Mouse (Mus musculus) left cerebral cortex, adult 9 months (tissue): ENCODE measurements at regions not wholly inside any gene's neighbourhood (a gene's known extent, or its start where the extent isn't known, plus 50 kb on each side); places are given as distances from the start of the nearest gene placed in this dataset.

Source experiments
- DNase-seq, 2 experiments: peaks; one replicate each; pipeline ENCODE4 v3.0.0; 2022; ENCODE audit warnings: low spot score in 2 of 2

GRCm38 (mm10) chr17:49149896-49150295, 217.7 kb downstream of the Lrfn2 start:
- DNase-seq = no peak

DNA sequence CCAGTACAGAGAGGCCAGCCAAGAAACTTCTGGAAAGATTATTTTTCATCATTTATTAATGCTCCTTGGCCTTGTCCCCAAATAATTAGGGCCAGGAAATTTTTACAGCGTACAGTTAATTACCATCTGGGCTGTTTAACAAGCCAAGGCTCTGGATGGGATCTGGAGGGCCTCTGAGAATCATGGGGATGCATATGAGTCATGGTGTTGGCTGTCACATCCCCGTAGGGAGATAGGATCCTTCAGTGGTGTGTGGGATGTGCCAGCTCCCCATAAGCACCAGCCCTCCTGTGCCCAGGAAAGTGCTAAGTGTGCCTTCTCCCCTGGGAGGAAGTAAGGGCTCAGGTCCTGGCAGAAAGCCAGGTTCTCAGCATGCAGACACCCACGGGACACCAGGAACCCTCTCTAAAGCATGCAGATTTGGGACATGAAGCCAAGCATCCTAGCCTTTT, 218.8 kb downstream of the Lrfn2 start:
- DNase-seq = peak; percentile 58 to 63

DNA sequence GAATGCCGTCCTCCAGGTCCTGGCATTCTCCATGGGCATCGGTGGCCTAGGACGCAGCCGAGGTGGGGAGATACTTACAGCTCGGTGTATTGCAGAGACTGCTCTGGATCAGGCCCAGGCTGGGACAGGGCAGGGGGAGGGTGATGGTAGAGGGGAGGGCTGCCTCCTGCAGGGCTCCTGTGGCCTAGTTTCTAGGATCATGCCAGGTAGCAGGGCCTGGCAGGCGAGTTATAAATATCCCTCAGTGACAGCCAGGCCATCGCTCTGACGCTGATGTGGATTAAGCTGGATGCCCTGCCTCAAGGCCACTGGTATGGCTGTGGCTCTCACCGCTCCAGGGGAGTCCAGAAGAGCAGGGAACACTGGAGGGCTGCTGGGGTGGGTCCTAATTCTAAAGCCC, 221.8 kb downstream of the Lrfn2 start:
- DNase-seq = no peak

DNA sequence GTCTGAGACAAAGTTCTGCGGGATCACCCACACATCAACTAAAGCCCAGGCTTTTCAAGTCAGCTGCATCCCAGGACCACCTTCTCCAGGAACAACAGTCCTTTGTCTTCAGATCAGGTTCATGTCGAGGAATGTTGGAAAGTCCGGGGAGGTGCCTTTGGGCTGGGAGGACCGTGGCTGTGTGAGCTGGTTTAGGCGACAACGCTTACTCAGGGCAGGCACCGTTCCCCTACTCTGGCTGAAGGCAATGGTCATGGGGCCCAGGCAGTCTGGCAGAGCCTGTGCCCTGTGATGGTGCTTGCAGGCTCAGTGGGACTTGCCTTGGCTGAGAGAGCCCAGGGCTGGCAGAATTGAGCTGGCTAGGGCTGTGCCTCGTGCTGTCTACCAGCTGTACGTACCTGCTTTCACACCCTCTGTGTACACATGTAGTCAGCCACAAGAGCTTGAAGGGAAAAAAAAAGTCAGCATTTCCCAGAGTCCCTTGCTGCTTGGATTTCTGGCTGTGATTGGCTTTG, 222.9 kb downstream of the Lrfn2 start:
- no peak for DNase-seq

DNA sequence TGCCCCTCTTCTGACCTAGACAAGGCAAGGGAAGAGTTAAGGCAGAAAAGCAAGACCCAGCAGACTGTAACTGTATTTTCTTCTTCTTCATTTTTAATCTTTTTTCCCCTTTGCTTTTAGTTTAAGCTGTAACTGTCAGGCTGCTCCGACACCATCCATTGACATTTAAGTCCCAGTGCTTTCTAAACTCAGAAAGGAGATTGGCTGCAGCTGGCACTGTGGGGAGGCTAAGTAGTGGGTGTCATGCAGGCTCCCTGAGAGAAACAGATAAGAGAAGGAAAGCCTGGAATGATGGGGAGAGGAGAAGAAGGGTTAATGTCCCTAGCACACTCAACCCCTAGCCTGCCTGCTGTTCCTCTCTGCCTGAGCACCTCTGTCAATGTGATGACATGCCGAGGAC, 225.4 kb downstream of the Lrfn2 start:
- DNase-seq = no peak

DNA sequence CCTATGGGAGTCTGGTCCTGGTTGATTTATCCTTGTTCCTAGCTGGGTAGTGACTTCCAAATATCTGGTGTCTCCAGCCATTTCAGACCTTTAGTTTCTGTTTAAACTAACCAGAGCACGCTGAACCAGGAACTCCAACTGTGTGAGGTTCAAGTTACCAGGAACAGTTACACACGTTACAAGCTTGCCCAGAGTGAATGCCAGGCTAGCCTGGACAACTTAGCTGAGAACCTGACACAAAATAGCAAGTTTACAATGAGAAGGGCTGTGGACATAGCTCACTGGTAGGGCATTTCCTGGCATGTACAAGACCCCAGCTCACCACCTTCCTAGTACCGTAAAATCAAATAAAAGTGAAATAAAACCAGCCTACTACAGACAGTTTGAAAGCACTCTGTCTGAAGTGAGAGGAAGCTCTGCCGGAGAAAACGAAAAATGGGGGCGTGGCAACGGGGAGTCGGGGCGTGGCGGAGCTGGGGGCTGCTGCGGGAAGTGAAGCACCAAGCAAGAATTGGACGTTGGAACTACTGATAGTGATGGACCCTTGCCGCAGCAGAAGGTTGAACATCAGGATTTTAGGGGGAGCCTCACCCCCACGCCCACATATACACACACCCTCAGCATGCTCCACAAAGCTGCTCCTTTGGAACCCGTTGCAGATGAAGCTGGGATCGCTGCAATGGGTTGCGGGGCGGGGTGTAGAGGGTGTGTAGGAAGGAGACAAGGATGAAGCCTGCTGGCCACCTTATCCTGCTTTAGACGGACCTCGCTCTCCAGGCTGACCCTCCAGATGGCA, 239.3 kb downstream of the Lrfn2 start:
- no peak for DNase-seq

GRCm38 (mm10) chr17:49172052-49172799, 240.0 kb downstream of the Lrfn2 start:
- peak in 1 of 2 experiments; percentile 29 for DNase-seq

DNA sequence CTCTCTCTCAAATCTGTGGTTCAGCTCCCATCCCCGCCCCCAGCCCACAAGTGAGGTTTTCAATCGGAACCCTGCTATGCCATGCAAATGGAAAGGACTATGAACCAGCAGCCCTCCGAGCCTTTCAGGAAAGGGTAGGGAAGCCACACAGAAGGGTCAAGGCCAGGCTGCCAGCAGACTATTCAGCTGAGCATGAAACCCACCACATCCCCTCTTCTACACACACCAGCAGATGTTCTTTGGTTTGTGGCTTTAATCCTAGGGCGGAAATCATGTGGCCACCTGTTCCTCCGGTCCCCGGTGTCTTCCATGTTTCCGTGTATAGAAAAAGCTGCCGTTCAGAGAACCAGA, 240.6 kb downstream of the Lrfn2 start:
- no peak for DNase-seq

DNA sequence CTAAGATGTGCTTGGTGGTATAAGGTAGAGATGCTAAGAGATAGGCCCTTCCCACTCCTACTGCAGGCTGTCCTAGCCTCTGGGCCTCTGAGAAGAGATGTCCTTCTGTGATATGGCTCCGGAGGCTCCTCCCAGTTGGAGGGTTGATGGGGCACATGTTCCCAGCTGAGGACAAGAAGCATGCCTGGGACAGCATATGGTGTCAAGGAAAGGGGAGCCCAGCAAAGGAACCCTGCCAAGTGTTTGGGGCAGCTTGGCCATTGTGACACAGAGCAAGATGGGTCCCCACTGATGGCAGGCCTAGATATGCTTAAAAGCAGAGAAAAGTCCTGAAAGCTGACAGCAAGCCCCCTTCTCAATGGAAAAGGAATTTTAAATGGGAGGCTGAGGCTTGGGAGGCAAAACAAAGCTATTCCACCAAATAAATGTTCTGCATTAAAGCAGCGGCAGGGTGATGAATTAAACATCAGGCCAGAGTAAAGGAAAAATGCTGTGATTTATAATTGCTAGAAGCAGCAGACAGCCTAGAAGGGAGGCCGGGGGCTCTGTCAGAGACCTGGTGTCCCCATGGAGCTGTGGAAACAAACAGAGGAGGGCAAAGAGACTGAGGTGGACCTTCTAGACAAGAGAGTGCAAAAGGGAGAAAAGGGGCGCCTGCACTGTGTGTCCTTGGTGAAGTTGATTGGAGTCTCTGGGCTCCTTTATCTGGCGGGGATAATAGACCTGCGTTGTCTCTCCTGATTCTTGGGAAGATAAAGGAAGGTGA, 246.0 kb downstream of the Lrfn2 start:
- no peak for DNase-seq

- DNase-seq = peak in 1 of 2 experiments; percentile 68
Observed at GRCm38 (mm10) chr17:49182485-49182884, 245.7 kb upstream of the Mocs1 start.

- DNase-seq = peak; percentile 40 to 74
Observed at GRCm38 (mm10) chr17:49183917-49184316, 244.2 kb upstream of the Mocs1 start.

- DNase-seq = no peak
Observed at GRCm38 (mm10) chr17:49185052-49185612, 243.0 kb upstream of the Mocs1 start.

- DNase-seq = peak; percentile 23 to 49
Observed at GRCm38 (mm10) chr17:49189765-49190164, 238.4 kb upstream of the Mocs1 start.

- no peak for DNase-seq
Observed at GRCm38 (mm10) chr17:49190337-49190736, 237.8 kb upstream of the Mocs1 start.

DNA sequence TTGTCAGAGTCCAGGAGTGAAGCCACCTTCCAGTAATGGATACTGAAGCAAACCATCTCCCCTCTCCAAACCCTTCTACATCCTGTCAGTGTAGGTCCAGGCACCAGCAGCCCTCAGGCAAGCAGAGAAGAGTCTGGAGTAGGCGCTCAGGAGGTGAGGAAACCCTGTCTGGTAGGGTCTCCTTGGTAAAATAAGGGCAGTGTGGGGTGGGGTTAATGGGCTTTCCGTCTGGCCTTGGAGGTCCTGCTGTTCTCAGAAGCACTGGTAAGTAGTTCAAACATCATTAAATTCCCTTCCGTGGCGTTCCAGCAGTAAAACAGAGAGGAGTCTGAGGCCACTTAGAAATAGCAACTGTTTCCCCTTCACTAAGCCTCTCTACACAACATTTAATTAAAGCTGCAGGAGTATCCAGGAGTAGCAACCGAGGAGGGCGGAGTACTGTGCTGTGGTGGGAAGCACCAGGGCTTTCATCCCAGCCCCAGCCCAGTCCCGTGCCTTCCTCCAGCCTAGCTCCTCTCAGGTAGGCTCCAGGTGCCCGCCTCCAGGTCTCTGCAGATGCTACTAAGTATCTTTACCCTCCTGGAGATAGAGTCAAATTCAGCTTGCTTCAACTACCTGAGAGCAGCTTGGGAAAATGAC, 232.0 kb upstream of the Mocs1 start:
- no peak for DNase-seq

- no peak for DNase-seq
Observed at GRCm38 (mm10) chr17:49201495-49201894, 226.7 kb upstream of the Mocs1 start.

GRCm38 (mm10) chr17:49205095-49205494, 223.1 kb upstream of the Mocs1 start:
- no peak for DNase-seq

DNA sequence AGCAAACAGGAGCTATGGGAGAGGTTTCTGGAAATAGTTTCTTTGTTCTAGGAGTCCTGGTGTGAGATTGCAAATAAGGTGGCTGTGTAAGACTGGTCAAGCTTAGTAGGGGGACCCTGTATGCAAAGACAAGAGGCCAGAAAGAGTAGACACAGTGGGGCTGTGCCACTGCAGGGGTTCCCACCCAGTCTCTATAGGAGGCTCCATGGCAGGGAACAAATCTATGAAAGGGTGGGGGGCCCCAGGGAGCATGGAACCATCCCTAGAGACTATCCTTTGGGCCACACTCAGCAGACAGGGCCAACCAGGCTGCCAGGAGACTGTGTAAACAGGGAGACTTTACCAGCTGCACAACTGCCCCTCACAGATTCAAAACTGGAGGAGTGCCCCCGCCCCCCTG, 222.6 kb upstream of the Mocs1 start:
- DNase-seq = no peak

DNA sequence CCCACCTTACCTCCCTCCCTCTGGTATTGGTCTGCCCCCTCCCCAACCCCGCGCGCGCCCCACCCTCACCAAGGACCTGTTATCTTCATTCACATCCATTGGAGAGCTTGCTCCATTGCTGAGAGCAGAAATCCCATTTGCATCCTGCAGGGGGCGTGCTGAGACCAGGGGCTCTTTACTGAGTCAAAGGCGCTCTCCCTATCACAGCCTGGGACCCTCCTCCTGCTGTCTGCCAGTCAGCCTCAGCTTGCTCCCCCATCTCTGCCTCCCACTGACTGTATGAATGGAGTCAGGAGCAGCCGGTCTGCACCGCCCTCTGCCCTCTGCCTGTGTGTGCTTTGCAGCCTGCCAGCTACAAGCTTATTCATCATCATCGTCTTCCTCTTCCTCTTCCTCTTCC, 221.5 kb upstream of the Mocs1 start:
- DNase-seq = no peak

DNA sequence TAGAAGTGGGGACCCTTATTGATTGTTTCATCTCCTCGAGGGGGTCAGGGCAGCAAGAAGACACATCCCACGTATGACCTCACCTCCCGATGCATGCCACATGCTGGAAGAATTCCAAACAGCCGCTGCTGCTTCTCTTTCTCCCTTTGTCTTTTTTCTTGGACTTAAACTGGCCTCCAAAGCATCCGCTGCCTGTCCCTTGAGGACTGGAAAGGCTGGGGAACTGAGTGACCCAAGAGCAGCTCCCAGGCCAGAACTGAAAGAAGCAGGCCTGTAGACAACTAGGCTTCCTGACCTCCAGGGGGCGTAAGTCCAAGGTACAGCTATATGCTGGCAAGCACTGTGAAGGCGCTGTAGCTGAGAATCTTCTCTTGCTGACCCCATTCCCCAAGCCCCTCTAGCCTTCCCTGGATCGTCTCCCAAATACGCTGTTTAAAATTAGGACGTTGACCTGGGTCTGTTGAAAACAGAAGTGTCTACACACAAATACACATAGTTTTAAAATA, 219.8 kb upstream of the Mocs1 start:
- DNase-seq = no peak

DNA sequence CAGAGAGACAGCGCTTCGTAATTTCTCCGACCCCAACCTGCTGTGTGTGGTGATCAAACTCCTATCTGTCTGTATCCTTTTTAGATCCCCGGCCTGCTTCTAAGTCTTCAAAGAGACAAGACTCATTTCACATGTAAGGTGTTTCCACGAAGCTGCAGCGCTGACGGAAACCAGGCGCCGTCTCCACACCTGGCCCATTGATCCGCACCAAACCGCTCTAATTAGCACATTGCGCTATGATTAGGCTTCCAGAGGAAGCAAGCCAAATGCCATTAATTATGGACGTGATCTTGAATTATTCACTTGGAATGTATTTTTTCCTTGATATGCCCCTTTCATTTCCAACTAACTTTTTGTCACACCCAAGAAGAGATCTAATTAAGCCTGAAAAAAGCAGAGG, 215.2 kb upstream of the Mocs1 start:
- DNase-seq = no peak
